Mouse (Mus musculus): ENCODE data around the gene Krt17. TPM values are rescaled to one million over a fixed set of nuclear protein-coding genes. Genes with fewer than 3 reads are reported as not detected.

Krt17 gene
- polyA plus RNA-seq, 1 experiment from 2014 or later: not detected

Other genes starting within 250 kb of the Krt17 start
- not detected in 2 replicates for gene Krt33a, start 244.8 kb downstream of the Krt17 start, polyA plus RNA-seq (2014; fragmentation: Nextera tagmentation; extraction: Ambion mirVana)
- not detected in 2 replicates for gene Krt33b, start 231.2 kb downstream of the Krt17 start, polyA plus RNA-seq (2014; fragmentation: Nextera tagmentation; extraction: Ambion mirVana)
- not detected in 2 replicates for gene Krt34, start 219.5 kb downstream of the Krt17 start, polyA plus RNA-seq (2014; fragmentation: Nextera tagmentation; extraction: Ambion mirVana)
- not detected in 2 replicates for gene Krt31, start 210.5 kb downstream of the Krt17 start, polyA plus RNA-seq (2014; fragmentation: Nextera tagmentation; extraction: Ambion mirVana)
- not detected in 2 replicates for gene Krt32, start 172.8 kb downstream of the Krt17 start, polyA plus RNA-seq (2014; fragmentation: Nextera tagmentation; extraction: Ambion mirVana)
- not detected in 2 replicates for gene Krt35, start 164.8 kb downstream of the Krt17 start, polyA plus RNA-seq (2014; fragmentation: Nextera tagmentation; extraction: Ambion mirVana)
- not detected in 2 replicates for gene Krt36, start 155.4 kb downstream of the Krt17 start, polyA plus RNA-seq (2014; fragmentation: Nextera tagmentation; extraction: Ambion mirVana)
- gene Krt13, start 139.5 kb downstream of the Krt17 start, polyA plus RNA-seq (2014; fragmentation: Nextera tagmentation; extraction: Ambion mirVana): not detected in 2 replicates
- gene Krt15, start 125.1 kb downstream of the Krt17 start, polyA plus RNA-seq (2014; fragmentation: Nextera tagmentation; extraction: Ambion mirVana): 0.65 and 0.89 TPM in 2 replicates
- gene Krt19, start 112.4 kb downstream of the Krt17 start, polyA plus RNA-seq (2014; fragmentation: Nextera tagmentation; extraction: Ambion mirVana): 1.8 and 3.2 TPM in 2 replicates
- not detected in 2 replicates for gene Krt9, start 67.8 kb downstream of the Krt17 start, polyA plus RNA-seq (2014; fragmentation: Nextera tagmentation; extraction: Ambion mirVana)
- gene Krt14, start 53.5 kb downstream of the Krt17 start, polyA plus RNA-seq (2014; fragmentation: Nextera tagmentation; extraction: Ambion mirVana): 1.2 and 1.5 TPM in 2 replicates
- not detected in 2 replicates for gene Krt16, start 12.1 kb downstream of the Krt17 start, polyA plus RNA-seq (2014; fragmentation: Nextera tagmentation; extraction: Ambion mirVana)
- gene Krt42, start 8.8 kb upstream of the Krt17 start, polyA plus RNA-seq (2014; fragmentation: Nextera tagmentation; extraction: Ambion mirVana): not detected in 2 replicates
- 1,701 and 1,853 TPM in 2 replicates for gene Eif1, start 58.9 kb upstream of the Krt17 start, polyA plus RNA-seq (2014; fragmentation: Nextera tagmentation; extraction: Ambion mirVana)
- gene Gast, start 73.4 kb upstream of the Krt17 start, polyA plus RNA-seq (2014; fragmentation: Nextera tagmentation; extraction: Ambion mirVana): 0.68 and 0.79 TPM in 2 replicates
- 16.4 TPM in 2 replicates for gene Hap1, start 95.1 kb upstream of the Krt17 start, polyA plus RNA-seq (2014; fragmentation: Nextera tagmentation; extraction: Ambion mirVana)
- 23.5 and 25.2 TPM in 2 replicates for gene Jup, start 136.7 kb upstream of the Krt17 start, polyA plus RNA-seq (2014; fragmentation: Nextera tagmentation; extraction: Ambion mirVana)
- gene P3h4, start 153.8 kb upstream of the Krt17 start, polyA plus RNA-seq (2014; fragmentation: Nextera tagmentation; extraction: Ambion mirVana): 19.3 and 19.7 TPM in 2 replicates
- gene Fkbp10, start 154.7 kb upstream of the Krt17 start, polyA plus RNA-seq (2014; fragmentation: Nextera tagmentation; extraction: Ambion mirVana): 33.0 and 36.2 TPM in 2 replicates
- gene Nt5c3b, start 180.8 kb upstream of the Krt17 start, polyA plus RNA-seq (2014; fragmentation: Nextera tagmentation; extraction: Ambion mirVana): 88.9 and 91.6 TPM in 2 replicates
- gene Klhl10, start 180.9 kb upstream of the Krt17 start, polyA plus RNA-seq (2014; fragmentation: Nextera tagmentation; extraction: Ambion mirVana): 0.44 and 0.61 TPM in 2 replicates
- gene Klhl11, start 211.7 kb upstream of the Krt17 start, polyA plus RNA-seq (2014; fragmentation: Nextera tagmentation; extraction: Ambion mirVana): 13.8 and 14.0 TPM in 2 replicates